Mouse (Mus musculus) forebrain, embryonic 11.5 days (tissue): ENCODE results near the gene Cadps2. TPM values are rescaled to one million over a fixed set of nuclear protein-coding genes. Genes with fewer than 3 reads are reported as not detected.

Experiments
- ATAC-seq: fragments of 200-750 bp; cut with Nextera tagmentation; replicated peaks from 2 replicates; pipeline ENCODE4 v1.8.0; 2017; ENCODE audit warnings: moderate TSS enrichment; ENCODE audit not compliant: low FRiP score
- DNase-seq: peaks from one replicate; pipeline ENCODE4 v3.0.0-alpha.2; 2017; ENCODE audit warnings: low spot score
- H3K27ac ChIP-seq: fragments of 300-500 bp; sonication (generic); 2 replicates; pipeline ENCODE4 v1.5.1; 2014; ENCODE audit warnings: low read depth, low read length
- H3K27me3 ChIP-seq: fragments of 300-500 bp; sonication (generic); 2 replicates; pipeline ENCODE4 v1.6.1; 2014; ENCODE audit warnings: mild to moderate bottlenecking, low read length, mixed read lengths; ENCODE audit not compliant: control insufficient read depth, insufficient read depth
- H3K36me3 ChIP-seq: fragments of 300-500 bp; sonication (generic); 2 replicates; pipeline ENCODE4 v1.6.1; 2014; ENCODE audit warnings: mild to moderate bottlenecking, low read length, moderate library complexity, mixed read lengths; ENCODE audit not compliant: control insufficient read depth, insufficient read depth
- H3K4me1 ChIP-seq: fragments of 300-500 bp; sonication (generic); replicated peaks from 2 replicates; pipeline ENCODE4 v1.6.1; 2014; ENCODE audit warnings: low read length, mixed read lengths; ENCODE audit not compliant: control insufficient read depth, insufficient read depth
- H3K4me2 ChIP-seq: fragments of 300-500 bp; sonication (generic); 2 replicates; pipeline ENCODE4 v1.6.1; 2014; ENCODE audit warnings: low read depth, mild to moderate bottlenecking, low read length, moderate library complexity, mixed read lengths; ENCODE audit not compliant: severe bottlenecking
- H3K4me3 ChIP-seq: fragments of 300-500 bp; sonication (generic); 2 replicates; pipeline ENCODE4 v1.5.1; 2014; ENCODE audit warnings: low read depth, low read length
- H3K9ac ChIP-seq: fragments of 300-500 bp; sonication (generic); 2 replicates; pipeline ENCODE4 v1.6.1; 2014; ENCODE audit warnings: low read length
- H3K9me3 ChIP-seq: fragments of 300-500 bp; sonication (generic); 2 replicates; pipeline ENCODE4 v1.6.1; 2016; ENCODE audit warnings: low read length, mixed read lengths; ENCODE audit not compliant: control insufficient read depth
- WGBS: fragments of 180-500 bp; shearing (Covaris S2); extraction: QIAGEN DNeasy Blood & Tissue Kit; methylation state at CpG from one replicate; pipeline ENCODE4 v1.1.7; 2014; 5-methylcytosine and 5-hydroxymethylcytosine counted together
- polyA plus RNA-seq: library from polyadenylated mRNA; unstranded; fragments of >200 nt; fragmentation: Nextera tagmentation; extraction: Ambion mirVana; gene quantifications from 2 replicates; pipeline ENCODE4 v1.2.1, GENCODE M21; 2014

Gene Cadps2
- polyA plus RNA-seq, 1 experiment from 2014 or later, result 3.8 TPM

DNA sequence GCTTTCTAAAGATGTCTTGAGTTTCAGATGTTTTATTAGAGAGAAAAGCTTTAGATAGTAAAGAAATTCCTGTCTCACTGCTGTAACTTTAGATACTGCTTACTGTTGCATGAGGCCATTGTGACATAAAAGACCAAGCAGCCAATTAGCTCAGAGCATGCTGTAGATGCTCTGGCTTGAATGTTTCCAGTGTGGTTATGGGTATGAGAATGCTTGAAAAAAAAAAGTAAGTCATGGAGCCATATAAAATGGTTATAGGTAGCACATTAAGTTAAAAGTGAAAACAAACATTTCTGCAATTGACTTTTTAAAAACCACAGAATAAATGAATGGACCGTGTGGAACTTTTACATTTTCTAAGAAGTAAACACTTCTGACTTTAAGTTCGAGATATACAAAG lies 189.0 kb downstream of the Cadps2 start, which contains the start of gene Rnf133:
Gene Rnf133 (minus strand): TSS at position 101 of the 400 bp plus-strand sequence.
- no peaks in the 10 kb centered on the region for H3K36me3 ChIP-seq
- ATAC-seq (no peak), DNase-seq (no peak)
- no peaks in the 10 kb centered on the region for H3K27me3 ChIP-seq
- no peak within 1 kb of the TSS for H3K9ac ChIP-seq
- WGBS, result 91% methylated on average over 2 of the region's 2 CpGs
- no peaks in the 10 kb centered on the region for H3K9me3 ChIP-seq
- no peak within 1 kb of the TSS for H3K27ac ChIP-seq
- H3K4me3 ChIP-seq, result no peak within 1 kb of the TSS
- no peaks in the 10 kb centered on the region for H3K4me1 ChIP-seq
- no peak within 1 kb of the TSS for H3K4me2 ChIP-seq

- Histone ChIP-seq H3K9me3 (no peaks in the 10 kb centered on the region), H3K4me1 (no peaks in the 10 kb centered on the region), H3K4me3 (no peak overlapping the region), H3K27ac (no peak overlapping the region), H3K27me3 (no peaks in the 10 kb centered on the region), H3K4me2 (no peak overlapping the region), H3K36me3 (no peaks in the 10 kb centered on the region), H3K9ac (no peak overlapping the region)
- ATAC-seq (no peak), DNase-seq (no peak)
- 87% methylated on average over 8 of the region's 8 CpGs for WGBS
These were observed 190.5 kb downstream of the Cadps2 start for GRCm38 (mm10) chr6:23648732-23649131.

DNA sequence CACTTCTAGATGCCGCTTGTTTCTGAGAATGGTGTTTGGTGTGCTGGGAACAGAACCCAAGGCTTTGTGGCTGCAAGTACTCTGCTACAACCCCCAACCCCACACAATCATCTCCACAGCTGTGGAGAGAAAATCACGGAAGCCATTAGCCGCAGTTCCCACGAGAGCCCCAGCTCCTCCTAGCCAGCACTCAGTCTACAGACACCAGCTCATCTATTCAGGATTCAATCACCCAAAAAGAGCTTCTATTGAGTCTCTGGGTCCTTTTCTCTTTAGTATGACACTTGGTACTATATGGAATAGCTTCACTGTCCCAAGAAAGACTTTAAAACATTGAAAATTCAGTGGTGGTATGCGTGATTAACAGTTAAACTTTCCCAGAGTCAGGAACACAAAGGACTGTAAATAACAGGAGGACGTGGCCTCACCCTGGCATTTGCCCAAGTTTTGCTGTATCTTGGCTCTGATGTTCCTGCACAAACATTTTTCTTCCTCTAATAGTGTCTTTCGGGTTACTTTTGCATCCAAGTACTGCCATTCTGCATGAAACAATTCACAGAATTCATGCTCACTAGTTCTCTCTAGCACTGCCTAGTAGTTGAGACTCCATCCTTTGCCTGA lies 191.5 kb downstream of the Cadps2 start:
- Histone ChIP-seq H3K9me3 (no peaks in the 10 kb centered on the region), H3K36me3 (no peaks in the 10 kb centered on the region), H3K9ac (no peak overlapping the region), H3K27me3 (no peaks in the 10 kb centered on the region), H3K4me1 (no peaks in the 10 kb centered on the region), H3K4me2 (no peak overlapping the region), H3K27ac (no peak overlapping the region), H3K4me3 (no peak overlapping the region)
- ATAC-seq, result no peak
- WGBS, result 92% methylated on average over 7 of the region's 7 CpGs
- DNase-seq, result no peak

GRCm38 (mm10) chr6:23637081-23637480 lies 202.1 kb downstream of the Cadps2 start:
- no peak for ATAC-seq
- no peaks in the 10 kb centered on the region for H3K27me3 ChIP-seq
- H3K4me3 ChIP-seq, result no peak overlapping the region
- H3K4me1 ChIP-seq, result no peaks in the 10 kb centered on the region
- no peak overlapping the region for H3K4me2 ChIP-seq
- no peak overlapping the region for H3K27ac ChIP-seq
- WGBS, result 85% methylated on average over 3 of the region's 3 CpGs
- H3K36me3 ChIP-seq, result no peaks in the 10 kb centered on the region
- no peaks in the 10 kb centered on the region for H3K9me3 ChIP-seq
- DNase-seq, result no peak
- H3K9ac ChIP-seq, result no peak overlapping the region

DNA sequence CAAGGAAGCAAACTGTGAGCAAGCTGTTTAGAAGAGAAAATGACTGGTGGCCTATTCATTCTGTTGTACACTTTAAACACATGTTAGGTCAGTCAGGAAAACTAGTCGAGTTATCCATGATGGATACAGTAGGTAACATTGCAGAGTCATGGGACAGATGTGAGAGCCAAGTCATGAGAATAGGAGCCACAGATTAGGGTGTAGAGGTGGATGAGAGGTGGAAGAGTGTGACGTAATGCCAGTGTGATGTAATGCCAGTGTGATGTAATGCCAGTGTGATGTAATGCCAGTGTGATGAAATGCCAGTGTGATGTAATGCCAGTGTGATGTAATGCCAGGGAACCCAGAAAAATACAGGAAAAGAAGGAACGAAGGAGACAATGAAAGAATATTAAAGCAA lies 204.0 kb downstream of the Cadps2 start:
- Histone ChIP-seq H3K9ac (no peak overlapping the region), H3K4me2 (no peak overlapping the region), H3K27me3 (no peaks in the 10 kb centered on the region), H3K4me1 (no peaks in the 10 kb centered on the region), H3K27ac (no peak overlapping the region), H3K9me3 (no peaks in the 10 kb centered on the region), H3K4me3 (no peak overlapping the region), H3K36me3 (no peaks in the 10 kb centered on the region)
- DNase-seq (no peak), ATAC-seq (no peak)
- 90% methylated on average over 3 of the region's 3 CpGs for WGBS

- no peak for ATAC-seq
These were observed 205.2 kb downstream of the Cadps2 start for GRCm38 (mm10) chr6:23634016-23634415.

GRCm38 (mm10) chr6:23630465-23630864 lies 208.8 kb downstream of the Cadps2 start:
- ATAC-seq (0 out of 2 replicates have a peak, but pooled peaks have one; percentile 51), DNase-seq (no peak)
- Histone ChIP-seq H3K9me3 (no peaks in the 10 kb centered on the region), H3K27me3 (no peaks in the 10 kb centered on the region), H3K27ac (no peak overlapping the region), H3K4me1 (no peaks in the 10 kb centered on the region), H3K4me3 (no peak overlapping the region), H3K9ac (no peak overlapping the region), H3K4me2 (no peak overlapping the region), H3K36me3 (no peaks in the 10 kb centered on the region)
- 14% methylated on average over 4 of the region's 4 CpGs for WGBS

More at GRCm38 (mm10) chr6:23634016-23634415, 205.2 kb downstream of the Cadps2 start:
- H3K4me1 ChIP-seq, result no peaks in the 10 kb centered on the region
- H3K9me3 ChIP-seq, result no peaks in the 10 kb centered on the region
- no peak overlapping the region for H3K4me3 ChIP-seq
- WGBS, result 88% methylated on average over 9 of the region's 9 CpGs
- H3K27ac ChIP-seq, result no peak overlapping the region
- H3K4me2 ChIP-seq, result no peak overlapping the region
- no peaks in the 10 kb centered on the region for H3K36me3 ChIP-seq
- no peaks in the 10 kb centered on the region for H3K27me3 ChIP-seq
- DNase-seq, result no peak
- no peak overlapping the region for H3K9ac ChIP-seq

GRCm38 (mm10) chr6:23575102-23575501 lies 264.1 kb downstream of the Cadps2 start:
- 84% methylated on average over 2 of the region's 2 CpGs for WGBS
- ATAC-seq, result no peak

DNA sequence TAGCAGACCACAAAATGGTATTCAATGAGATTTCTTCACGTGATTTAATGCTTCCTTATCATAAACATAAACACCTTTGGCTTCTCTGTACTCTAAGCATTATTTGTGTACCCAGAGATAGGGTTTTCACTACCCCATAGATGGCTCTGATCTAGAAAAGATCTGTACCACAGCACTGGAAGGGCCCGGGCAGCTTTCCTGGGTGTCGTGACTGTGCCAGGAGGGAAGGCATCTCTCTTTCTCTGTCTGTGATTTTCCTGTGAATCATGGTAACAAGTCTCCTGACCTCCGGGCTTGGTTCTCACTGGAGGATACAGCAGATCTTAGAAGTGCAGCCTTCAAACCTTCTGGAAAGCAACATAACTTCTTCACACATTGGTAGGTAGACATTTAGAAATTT lies 265.5 kb downstream of the Cadps2 start:
- 91% methylated on average over 4 of the region's 4 CpGs for WGBS
- Histone ChIP-seq H3K9me3 (no peaks in the 10 kb centered on the region), H3K4me3 (no peak overlapping the region), H3K4me2 (no peak overlapping the region), H3K4me1 (no peaks in the 10 kb centered on the region), H3K27ac (no peak overlapping the region), H3K27me3 (no peaks in the 10 kb centered on the region), H3K36me3 (no peaks in the 10 kb centered on the region), H3K9ac (no peak overlapping the region)
- DNase-seq (no peak), ATAC-seq (no peak)

More at GRCm38 (mm10) chr6:23575102-23575501, 264.1 kb downstream of the Cadps2 start:
- H3K27me3 ChIP-seq, result no peaks in the 10 kb centered on the region
- H3K4me1 ChIP-seq, result no peaks in the 10 kb centered on the region
- no peak for DNase-seq
- H3K9ac ChIP-seq, result no peak overlapping the region
- H3K27ac ChIP-seq, result no peak overlapping the region
- H3K9me3 ChIP-seq, result no peaks in the 10 kb centered on the region
- no peak overlapping the region for H3K4me2 ChIP-seq
- no peaks in the 10 kb centered on the region for H3K36me3 ChIP-seq
- no peak overlapping the region for H3K4me3 ChIP-seq
